Mouse (Mus musculus) right cerebral cortex, postnatal 36 days (tissue): ENCODE results near the gene Bsn.
A peak's percentile ranks its signal among the peaks of the same experiment; 100 is the strongest.

ENCODE experiments used
- DNase-seq, 2 experiments: peaks; one replicate each; pipeline ENCODE4 v3.0.0; 2022; ENCODE audit warnings: low spot score in 2 of 2, mixed read lengths in 1 of 2

Gene Bsn

DNA sequence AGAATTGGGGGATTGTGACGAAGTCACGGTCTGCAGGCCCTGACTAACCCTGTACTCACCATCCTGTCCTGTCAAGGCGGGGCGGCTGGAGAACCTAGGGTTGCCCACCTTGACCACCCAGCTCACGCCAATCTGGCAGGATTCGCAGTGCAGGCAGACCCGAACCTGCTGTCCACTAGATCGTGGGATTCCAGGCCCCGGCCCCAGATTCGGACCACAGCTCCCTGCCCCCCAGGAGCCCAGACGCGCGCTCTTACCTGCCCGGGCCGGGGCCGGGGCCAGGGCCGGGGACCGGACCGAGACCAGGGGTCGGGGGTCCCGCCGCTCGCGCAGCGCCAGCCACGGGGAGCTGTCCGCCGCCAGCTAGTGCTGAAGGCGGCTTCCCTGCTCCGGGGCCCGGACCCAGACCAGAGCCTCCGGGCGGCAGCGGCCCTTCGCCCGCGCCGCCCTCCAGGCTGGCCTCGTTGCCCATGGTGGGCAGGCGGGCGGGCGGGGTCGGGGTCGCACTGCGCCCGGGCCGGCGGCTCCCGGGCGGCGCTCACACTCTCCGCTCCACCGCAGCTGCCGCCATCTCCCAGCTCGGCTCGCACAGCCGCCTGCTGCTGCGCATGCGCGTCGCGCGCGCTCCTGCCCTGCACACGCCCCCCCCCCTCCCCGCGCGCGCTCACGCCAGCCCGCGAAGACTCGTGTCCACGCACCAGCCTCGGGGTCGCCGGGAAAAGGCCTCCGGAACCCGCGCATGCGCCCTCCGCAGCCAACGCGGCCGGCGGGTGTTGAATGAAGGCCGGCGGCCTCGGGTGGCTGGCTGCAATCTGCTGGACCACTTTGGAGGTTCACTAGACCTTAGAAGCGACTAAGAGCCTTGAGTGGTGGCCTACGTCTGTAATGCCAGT is at the start of gene Bsn:
Gene Bsn (minus strand): TSS at position 598 of the 893 bp plus-strand sequence.
- peak; percentile 70 to 73 for DNase-seq

GRCm38 (mm10) chr9:108239951-108240350 is 49.8 kb upstream of the Bsn start:
- DNase-seq, result no peak

DNA sequence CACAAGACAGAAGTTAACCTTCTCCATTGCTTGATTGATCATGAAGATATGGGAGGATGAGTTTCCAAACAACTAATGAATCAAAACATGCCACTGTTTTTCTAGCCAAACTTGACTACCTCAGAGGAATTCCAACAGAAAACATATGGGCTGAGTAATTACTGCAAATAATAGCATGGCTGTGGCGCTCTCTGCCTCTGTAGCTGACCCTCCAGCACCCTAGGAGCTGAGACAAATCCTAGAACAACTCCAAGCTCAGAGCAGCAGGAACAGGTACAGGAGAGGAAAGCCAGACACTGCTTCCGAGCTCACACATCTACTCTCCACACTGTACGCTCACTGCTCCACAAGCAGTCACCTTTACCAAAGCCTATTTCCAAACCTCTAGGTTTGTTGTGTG is 48.6 kb upstream of the Bsn start:
- DNase-seq, result no peak

DNA sequence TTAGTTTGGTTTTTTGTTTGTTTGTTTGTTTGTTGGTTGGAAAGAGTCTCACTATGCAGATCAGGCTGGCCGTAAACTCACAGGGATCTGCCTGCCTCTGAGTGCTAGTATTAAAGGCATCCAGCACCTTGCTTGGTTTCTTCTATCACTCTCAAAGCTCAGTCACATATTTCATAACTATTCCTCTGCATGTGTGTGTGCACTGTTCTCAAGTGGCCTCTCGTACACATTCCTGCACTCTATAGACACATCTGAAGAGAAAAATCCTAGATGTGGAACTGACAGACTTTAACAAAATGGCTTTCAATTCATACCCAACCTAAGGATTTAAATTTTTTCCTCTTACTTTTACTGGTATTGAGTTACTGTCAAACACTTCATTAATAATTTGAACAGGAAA is 48.2 kb upstream of the Bsn start:
- no peak for DNase-seq

DNA sequence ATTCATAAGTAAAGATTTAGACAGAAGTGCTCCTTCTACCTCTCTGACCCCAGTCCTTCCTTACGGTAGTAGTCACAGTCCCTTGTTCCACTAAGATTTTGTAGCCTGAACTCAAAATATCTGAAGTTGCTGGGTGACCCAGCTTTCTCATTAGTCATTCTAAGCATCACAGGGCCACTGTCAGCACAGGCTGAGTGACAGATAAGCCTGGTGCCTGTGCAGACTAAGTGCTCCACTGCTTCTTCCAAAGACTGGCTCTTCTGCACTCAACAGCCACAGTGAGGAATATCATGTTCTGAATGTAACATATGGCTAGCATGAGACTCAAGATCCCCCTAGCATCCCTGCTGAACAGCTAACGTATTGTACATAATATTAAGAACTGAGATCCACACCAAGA is 44.5 kb upstream of the Bsn start:
- DNase-seq, result no peak

- DNase-seq, result no peak
Measured at GRCm38 (mm10) chr9:108232908-108233307, 42.7 kb upstream of the Bsn start.

- DNase-seq, result no peak
Measured at GRCm38 (mm10) chr9:108227911-108228649, 37.9 kb upstream of the Bsn start.

DNA sequence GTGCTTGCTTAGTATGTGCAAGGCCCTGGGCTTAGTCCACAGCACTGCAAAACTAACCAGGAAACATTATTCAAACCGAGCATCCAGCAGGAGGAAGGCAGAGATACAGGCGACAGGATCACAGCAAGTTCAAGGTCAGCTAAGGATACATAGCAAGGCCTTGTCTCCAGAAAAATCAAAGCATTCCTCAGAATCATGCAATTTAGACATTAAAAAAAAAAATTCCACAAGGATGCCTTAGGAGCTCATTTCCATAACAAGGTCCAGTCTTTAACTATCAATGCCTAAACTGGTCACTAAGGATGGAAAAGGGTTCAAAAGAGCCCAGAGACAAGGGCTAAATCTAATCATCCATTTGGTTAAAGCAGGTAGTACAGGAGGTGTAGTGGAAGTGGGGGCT is 35.0 kb upstream of the Bsn start:
- no peak for DNase-seq

DNA sequence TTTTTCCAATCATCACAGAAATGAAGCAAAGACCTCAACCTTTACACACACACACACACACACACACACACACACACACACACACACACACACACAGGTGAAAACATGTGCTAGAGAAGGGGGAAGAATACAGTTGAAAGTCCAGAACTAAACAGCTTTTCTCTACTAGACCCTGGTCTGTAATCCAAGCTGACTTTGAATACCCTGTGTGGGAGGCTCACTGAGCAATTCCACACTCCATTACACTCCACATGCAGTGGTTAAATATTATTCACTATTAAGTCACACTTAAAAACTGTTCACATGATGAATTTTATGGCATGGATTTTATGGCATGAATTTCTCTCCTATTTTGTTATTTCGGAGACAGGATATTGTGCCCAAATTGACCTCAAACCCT is 33.4 kb upstream of the Bsn start:
- DNase-seq, result no peak

DNA sequence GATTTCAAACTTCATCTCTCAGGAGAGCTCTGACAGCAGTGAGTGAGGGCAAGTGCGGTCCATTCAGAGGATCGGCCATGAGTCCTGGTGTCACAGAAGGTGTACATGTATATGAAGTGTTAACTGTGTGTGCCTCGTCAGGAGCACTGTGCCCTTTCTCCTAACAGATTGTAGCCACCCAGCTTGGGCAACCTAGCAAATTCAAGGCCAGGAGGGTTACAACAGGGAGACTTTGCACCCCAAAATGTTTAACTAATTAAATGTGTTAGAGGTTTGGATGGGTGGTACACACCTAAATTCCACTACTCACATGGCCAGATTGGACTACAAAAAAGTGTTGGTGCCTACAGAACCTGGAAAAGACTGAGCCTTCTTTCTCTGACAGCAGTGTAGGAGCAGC is 31.4 kb upstream of the Bsn start:
- DNase-seq, result no peak

GRCm38 (mm10) chr9:108220380-108220774 is 30.2 kb upstream of the Bsn start:
- DNase-seq, result peak in 1 of 2 experiments; percentile 69

DNA sequence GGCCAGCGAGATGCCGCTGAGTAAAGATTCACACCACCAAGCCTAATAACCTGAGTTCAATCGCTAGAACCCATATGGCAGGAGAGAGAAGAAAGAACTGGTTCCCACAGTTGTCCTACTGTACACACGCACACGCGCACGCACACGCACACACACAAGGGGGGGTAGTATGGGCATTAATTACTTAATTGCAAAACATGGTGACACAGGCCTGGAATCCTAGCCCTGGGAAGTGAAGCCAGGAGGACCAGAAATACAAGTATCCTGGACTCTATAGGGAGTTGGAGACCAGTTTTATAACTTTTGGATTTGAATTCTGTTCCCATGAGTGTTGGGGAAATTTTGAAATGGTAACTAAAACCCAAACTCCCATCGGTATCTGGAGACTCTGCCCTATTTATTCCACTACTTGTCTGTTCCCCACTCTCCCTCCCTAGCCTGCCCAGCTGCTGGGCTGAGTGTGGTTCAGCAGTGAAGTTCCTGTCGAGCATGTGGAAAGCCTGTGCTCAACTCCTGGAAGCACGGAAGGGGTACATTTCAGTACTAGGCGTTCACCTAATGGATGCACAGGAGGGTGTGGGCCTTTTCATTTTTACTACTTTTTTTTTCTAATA is 29.7 kb upstream of the Bsn start:
- DNase-seq, result no peak

DNA sequence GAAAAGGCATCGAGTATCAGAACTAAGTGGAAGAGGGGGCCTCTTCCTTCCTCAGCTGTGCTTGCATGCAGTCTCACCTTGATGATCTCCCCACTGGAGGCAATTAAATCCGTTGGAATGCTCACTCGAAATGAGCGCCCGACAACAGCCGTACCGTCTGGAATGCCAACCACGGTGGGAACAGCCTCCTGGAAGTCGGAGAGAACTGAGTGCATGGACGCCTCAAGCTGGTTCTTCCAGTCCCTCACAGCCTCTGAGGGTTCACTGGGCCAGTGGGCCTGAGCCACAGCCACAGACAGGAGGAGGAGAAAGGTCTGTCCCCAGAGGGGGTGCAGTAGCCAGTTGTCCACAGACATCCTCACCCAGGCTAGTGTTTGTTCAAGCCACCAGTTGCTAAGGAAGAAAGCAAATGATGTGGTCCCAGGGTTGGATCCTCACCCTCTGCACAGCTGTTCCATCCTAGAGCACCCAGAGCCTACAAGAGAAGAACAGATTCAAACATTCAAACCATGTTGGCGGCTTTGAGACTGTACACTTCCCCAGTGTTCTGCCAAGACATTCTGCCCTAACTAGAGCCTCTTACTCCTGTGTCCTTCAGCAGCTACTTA is 27.9 kb upstream of the Bsn start:
- DNase-seq, result no peak

DNA sequence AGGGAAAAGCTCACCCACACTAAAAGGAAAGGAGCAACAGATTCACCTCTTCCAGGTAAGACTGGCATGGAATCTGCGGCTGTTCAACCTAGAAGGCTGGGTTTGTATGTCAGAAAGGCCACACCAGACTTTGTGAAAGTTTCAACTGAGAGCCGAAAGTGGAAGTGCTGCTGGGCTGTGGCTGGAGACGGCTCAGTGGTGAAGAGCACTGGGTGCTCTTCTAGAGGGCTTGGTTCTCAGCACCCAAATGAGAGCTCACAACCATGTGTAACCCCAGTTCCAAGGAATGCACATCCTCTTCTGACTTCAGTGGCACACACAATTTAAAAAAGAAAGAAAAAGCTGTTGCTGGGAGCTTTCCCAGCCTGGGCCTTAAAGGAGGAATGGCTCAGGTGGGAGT is 27.2 kb upstream of the Bsn start:
- no peak for DNase-seq

GRCm38 (mm10) chr9:108213105-108213504 is 22.9 kb upstream of the Bsn start:
- DNase-seq, result no peak

DNA sequence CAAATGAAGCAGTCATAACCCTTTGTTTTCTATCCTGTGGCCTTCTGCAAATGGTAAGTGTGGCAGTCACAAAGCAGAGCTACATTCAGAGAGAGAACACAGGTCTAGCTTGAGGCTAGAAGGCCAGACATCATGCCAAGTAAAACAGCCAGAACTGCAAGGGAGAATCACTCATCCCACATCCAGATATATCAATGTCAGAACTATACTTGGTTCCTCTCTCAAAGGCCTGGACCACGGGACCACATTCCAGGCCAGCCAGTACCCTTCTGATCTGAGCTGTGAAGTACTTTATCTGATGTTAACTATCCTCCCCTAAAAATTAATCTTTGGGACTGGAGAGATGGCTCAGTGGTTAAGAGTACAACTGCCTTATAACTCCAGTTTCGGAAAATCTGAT is 22.2 kb upstream of the Bsn start:
- no peak for DNase-seq

- DNase-seq, result peak in 1 of 2 experiments; percentile 71
Measured at GRCm38 (mm10) chr9:108205571-108205901, 15.4 kb upstream of the Bsn start.

GRCm38 (mm10) chr9:108204884-108205570 is 14.8 kb upstream of the Bsn start:
- DNase-seq, result no peak

DNA sequence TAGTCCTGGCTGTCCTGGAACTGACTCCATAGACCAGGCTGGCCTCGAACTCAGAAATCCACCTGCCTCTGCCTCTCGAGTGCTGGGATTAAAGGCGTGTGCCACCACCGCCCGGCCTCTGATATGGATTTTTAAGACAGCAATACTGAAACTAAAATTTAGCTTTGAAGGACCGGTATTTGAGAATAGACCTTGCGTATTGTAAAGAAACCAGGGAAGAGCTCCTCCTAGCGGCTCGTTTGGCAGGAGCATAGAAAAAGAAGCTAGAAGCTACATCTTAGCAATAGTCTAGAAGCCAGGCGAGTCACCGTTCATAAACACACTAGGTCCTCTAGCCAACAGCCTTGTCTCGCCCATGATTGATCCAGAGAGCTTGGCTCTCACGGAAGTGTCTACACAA is 12.8 kb upstream of the Bsn start:
- DNase-seq, result no peak

- no peak for DNase-seq
Measured at GRCm38 (mm10) chr9:108202169-108202568, 12.0 kb upstream of the Bsn start.

- peak; percentile 89 to 94 for DNase-seq
Measured at GRCm38 (mm10) chr9:108201160-108201559, 11.0 kb upstream of the Bsn start.

GRCm38 (mm10) chr9:108198621-108199020 is 8.4 kb upstream of the Bsn start:
- no peak for DNase-seq
